In the genomic region with DNA sequence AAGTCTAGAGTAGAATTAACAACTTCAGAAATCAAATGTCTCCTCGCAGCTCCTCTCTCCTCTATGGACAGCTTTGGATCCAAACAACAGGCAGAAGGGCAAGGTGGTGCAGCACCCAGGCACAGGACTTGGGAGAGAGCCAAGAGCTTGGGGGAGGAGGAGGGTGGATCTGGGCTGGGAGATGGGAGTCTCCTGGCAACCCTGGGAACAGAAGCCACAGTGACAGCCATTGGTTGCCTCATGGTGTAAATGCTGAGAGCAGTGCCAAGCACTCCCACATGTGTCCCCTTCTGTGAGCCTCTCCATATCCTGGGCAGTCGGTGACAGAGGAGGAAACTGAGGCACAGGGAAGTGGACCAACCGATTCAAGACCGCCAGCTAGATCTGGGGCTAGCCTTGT, we compare ENCODE assay signal across 9 mouse cellular contexts. TPM values are rescaled to one million over a fixed set of nuclear protein-coding genes. Genes with fewer than 3 reads are reported as not detected.
A peak's percentile ranks its signal among the peaks of the same experiment; 100 is the strongest.
DNase-seq lines count a peak whose midpoint lies in the region; ATAC-seq lines count a peak whose summit lies in the region.
"Had no signal": no experiment of that assay in that cellular context is flagged by ENCODE, and none has a peak within 500 bp of the region (broad histone marks: within the 10 kb centered on the region; RNA-seq: fewer than 3 reads in every experiment).

No protein-coding gene starts in this region.

- H3K9me3 ChIP-seq in hindbrain, embryonic 16.5 days (ENCODE audit: control insufficient read depth, low read length): no peaks in the 10 kb centered on the region
- H3K9me3 ChIP-seq: embryonic facial prominence, embryonic 15.5 days had no signal

- no peak overlapping the region for H3K27ac ChIP-seq in hindbrain, embryonic 16.5 days (ENCODE audit: low read depth, low read length)
- H3K27ac ChIP-seq: embryonic facial prominence, embryonic 15.5 days had no signal

- H3K4me1 ChIP-seq in hindbrain, embryonic 16.5 days (ENCODE audit: control insufficient read depth, insufficient read depth, low read depth, low read length): peaks cover 24% of the 10 kb centered on the region

- peak; percentile 83 for ATAC-seq in hindbrain, embryonic 16.5 days

- peak; percentile 6 for DNase-seq in kidney, adult 11 months
- no peak for DNase-seq in kidney, adult 9 months
- DNase-seq in cerebellum, postnatal 14 days: peak; percentile 83 to 88
- peak; percentile 59 to 62 for DNase-seq in left cerebral cortex, adult 9 months (ENCODE audit: low spot score in 2 of 2)
- DNase-seq in right cerebral cortex, adult 2 months (ENCODE audit: low spot score in 2 of 2): peak; percentile 56 to 70
- no peak for DNase-seq in thymus, postnatal 4 days
- no peak for DNase-seq in urinary bladder, postnatal 25 days (ENCODE audit: low spot score)

- H3K36me3 ChIP-seq in hindbrain, embryonic 16.5 days (ENCODE audit: control insufficient read depth, insufficient read depth, low read length): no peaks in the 10 kb centered on the region
- H3K36me3 ChIP-seq: embryonic facial prominence, embryonic 15.5 days had no signal

- 69% methylated on average over 4 of the region's 4 CpGs for WGBS in hindbrain, embryonic 16.5 days

- peaks cover 3% of the 10 kb centered on the region for H3K27me3 ChIP-seq in hindbrain, embryonic 16.5 days (replicated peaks; ENCODE audit: control insufficient read depth, insufficient read depth, low read length)

- H3K4me3 ChIP-seq in hindbrain, embryonic 16.5 days (ENCODE audit: low read length): peak overlapping the region; percentile 45
- H3K4me3 ChIP-seq: embryonic facial prominence, embryonic 15.5 days had no signal

- peak overlapping the region; percentile 58 for H3K4me2 ChIP-seq in hindbrain, embryonic 16.5 days (ENCODE audit: low read length)
- H3K4me2 ChIP-seq: embryonic facial prominence, embryonic 15.5 days had no signal

- no peak overlapping the region for H3K9ac ChIP-seq in hindbrain, embryonic 16.5 days (ENCODE audit: low read depth, low read length)
- H3K9ac ChIP-seq: embryonic facial prominence, embryonic 15.5 days had no signal

RNA-seq across cellular contexts. Expression of a gene that starts 1.3 kb away (rescaled TPM):
- polyA plus RNA-seq in hindbrain, embryonic 16.5 days (2015; fragmentation: Nextera tagmentation; extraction: Ambion mirVana): 418 and 494 TPM in 2 replicates

RNA-seq across cellular contexts. Expression of a gene that starts 25.3 kb away (rescaled TPM):
- polyA plus RNA-seq in hindbrain, embryonic 16.5 days (2015; fragmentation: Nextera tagmentation; extraction: Ambion mirVana): 0.09 and 0.11 TPM in 2 replicates

Comparison
In these comparisons a context has a peak if more than half of its experiments do, and no peak if none do; other contexts are left out.
1. DNase-seq: peak in kidney, adult 11 months (single experiment), cerebellum, postnatal 14 days (2 of 2), left cerebral cortex, adult 9 months (2 of 2) and right cerebral cortex, adult 2 months (2 of 2); none in kidney, adult 9 months (single experiment), thymus, postnatal 4 days (single experiment) and urinary bladder, postnatal 25 days (single experiment).